Mouse (Mus musculus): ENCODE measurements at regions not wholly inside any gene's neighbourhood (a gene's known extent, or its start where the extent isn't known, plus 50 kb on each side); places are given as distances from the start of the nearest gene placed in this dataset.

DNA sequence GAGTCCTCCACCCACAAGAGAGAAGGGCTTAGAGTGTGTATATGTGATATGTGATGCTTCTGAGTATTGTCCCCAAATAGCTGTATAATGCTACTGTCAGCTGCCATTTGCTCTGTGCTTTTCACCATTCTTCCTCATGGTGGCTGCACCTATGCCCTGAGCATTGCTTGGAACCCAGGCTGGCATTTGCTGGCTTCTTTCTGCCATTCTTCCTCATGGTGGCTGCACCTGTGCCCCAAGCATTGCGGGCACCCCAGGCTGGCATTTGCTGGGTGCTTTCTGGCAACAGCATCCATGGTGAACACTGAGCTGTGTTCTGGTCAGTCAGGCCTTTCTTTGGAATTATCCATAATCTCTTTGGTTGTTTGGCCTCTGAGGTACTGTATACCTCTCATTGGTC is 66.9 kb upstream of the Prickle1 start:
- H3K4me2 ChIP-seq, result no peak overlapping the region
- H3K9ac ChIP-seq, result no peak overlapping the region
- H3K27me3 ChIP-seq (replicated peaks), result no peaks in the 10 kb centered on the region
- WGBS, result 91% methylated on average over 1 of the region's 1 CpGs
- ATAC-seq (ENCODE audit: insufficient number of reproducible peaks, low FRiP score), result no peak
- H3K9me3 ChIP-seq (replicated peaks), result peaks cover 9% of the 10 kb centered on the region
- no peak overlapping the region for H3K27ac ChIP-seq (ENCODE audit: poor library complexity, severe bottlenecking)
- H3K4me3 ChIP-seq, result no peak overlapping the region
- no peaks in the 10 kb centered on the region for H3K4me1 ChIP-seq (replicated peaks)
- no peaks in the 10 kb centered on the region for H3K36me3 ChIP-seq

DNA sequence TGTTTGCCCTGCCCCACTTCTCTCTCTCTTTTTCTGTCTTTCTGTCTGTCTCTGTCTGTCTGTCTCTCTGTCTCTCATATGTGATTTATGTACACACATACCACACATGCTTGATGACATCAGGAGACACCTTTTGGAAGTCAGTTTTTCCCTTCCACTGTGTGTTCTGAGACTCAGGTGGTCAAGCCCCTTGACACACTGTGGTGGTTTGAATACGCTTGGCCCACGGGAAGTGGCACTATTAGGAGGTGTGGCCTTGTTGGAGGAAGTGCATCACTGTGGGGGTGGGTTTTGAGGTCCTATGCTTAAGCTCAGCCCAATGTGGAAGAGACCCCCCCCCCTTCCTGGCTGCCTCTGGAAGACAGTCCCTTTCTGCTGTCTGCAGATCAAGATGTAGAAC is 66.1 kb upstream of the Prickle1 start:
- H3K4me1 ChIP-seq (replicated peaks), result peaks cover 5% of the 10 kb centered on the region
- 91% methylated on average over 2 of the region's 2 CpGs for WGBS
- no peak for ATAC-seq (ENCODE audit: insufficient number of reproducible peaks, low FRiP score)
- H3K9me3 ChIP-seq (replicated peaks), result peaks cover 9% of the 10 kb centered on the region
- no peaks in the 10 kb centered on the region for H3K27me3 ChIP-seq (replicated peaks)
- H3K9ac ChIP-seq, result no peak overlapping the region
- no peak overlapping the region for H3K4me2 ChIP-seq
- no peaks in the 10 kb centered on the region for H3K36me3 ChIP-seq
- H3K27ac ChIP-seq (ENCODE audit: poor library complexity, severe bottlenecking), result no peak overlapping the region
- no peak overlapping the region for H3K4me3 ChIP-seq

DNA sequence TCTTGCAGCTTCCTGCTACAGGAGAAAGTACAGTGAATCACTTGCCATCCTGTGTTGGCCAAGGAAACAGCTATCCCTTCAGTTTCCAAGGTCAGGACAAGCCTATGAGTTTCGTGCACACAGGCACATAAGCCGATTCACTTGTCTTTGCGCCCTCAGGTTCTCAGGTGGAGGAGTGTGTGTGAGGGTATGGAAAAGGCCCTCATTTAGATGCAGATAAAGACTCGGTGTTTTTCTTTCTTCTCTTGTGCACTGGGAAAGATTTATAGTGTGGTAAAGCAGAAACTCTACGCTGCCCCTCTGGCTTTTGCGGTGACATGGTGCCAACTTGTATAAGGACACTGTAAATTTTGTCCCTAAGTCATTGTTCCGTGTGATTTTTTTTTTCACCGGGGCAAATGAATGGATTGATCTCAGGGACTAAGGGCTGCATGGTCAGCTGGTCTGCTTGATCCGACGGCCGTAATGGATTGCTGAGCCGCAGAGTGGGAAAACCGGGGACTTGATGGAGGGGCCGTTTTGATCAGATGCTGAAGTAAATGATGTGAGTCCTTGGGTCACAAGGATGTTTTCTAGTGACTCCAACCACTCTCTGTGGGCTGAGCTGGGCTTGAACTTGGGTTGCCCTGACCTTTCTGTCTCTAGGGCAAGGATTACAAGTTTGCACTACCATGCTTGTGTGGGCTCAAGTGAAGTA is 65.4 kb upstream of the Prickle1 start:
- no peak for ATAC-seq (ENCODE audit: insufficient number of reproducible peaks, low FRiP score)
- Histone ChIP-seq H3K4me3 (no peak overlapping the region), H3K9me3 (replicated peaks) (peaks cover 9% of the 10 kb centered on the region), H3K9ac (no peak overlapping the region), H3K36me3 (no peaks in the 10 kb centered on the region), H3K27me3 (replicated peaks) (no peaks in the 10 kb centered on the region), H3K27ac (ENCODE audit: poor library complexity, severe bottlenecking) (no peak overlapping the region), H3K4me1 (replicated peaks) (peaks cover 12% of the 10 kb centered on the region), H3K4me2 (no peak overlapping the region)
- 90% methylated on average over 14 of the region's 14 CpGs for WGBS

DNA sequence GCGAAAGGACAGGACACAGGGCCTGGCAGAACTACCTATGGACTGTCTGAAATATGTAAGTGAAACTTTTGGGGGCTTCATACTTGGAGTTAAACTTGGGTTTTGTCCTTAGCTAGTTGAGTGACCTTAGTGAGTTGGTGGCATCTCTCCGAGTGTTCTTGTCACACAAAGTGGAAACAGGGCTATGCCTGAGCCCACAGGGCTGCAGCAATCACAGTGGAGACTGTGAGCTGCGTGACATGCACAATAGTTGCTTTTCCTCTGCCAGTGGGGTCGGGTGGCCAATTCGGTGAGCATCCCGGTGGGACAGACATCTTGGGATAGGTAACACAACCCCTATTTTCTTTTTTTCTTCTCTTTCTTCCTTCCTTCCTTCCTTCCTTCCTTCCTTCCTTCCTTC is 61.5 kb upstream of the Prickle1 start:
- H3K4me2 ChIP-seq, result no peak overlapping the region
- no peaks in the 10 kb centered on the region for H3K27me3 ChIP-seq (replicated peaks)
- H3K27ac ChIP-seq (ENCODE audit: poor library complexity, severe bottlenecking), result peak overlapping the region; percentile 65
- no peak overlapping the region for H3K4me3 ChIP-seq
- H3K9ac ChIP-seq, result no peak overlapping the region
- peaks cover 28% of the 10 kb centered on the region for H3K4me1 ChIP-seq (replicated peaks)
- H3K9me3 ChIP-seq (replicated peaks), result peaks cover 9% of the 10 kb centered on the region
- no peaks in the 10 kb centered on the region for H3K36me3 ChIP-seq
- ATAC-seq (ENCODE audit: insufficient number of reproducible peaks, low FRiP score), result no peak
- WGBS, result 85% methylated on average over 6 of the region's 6 CpGs

DNA sequence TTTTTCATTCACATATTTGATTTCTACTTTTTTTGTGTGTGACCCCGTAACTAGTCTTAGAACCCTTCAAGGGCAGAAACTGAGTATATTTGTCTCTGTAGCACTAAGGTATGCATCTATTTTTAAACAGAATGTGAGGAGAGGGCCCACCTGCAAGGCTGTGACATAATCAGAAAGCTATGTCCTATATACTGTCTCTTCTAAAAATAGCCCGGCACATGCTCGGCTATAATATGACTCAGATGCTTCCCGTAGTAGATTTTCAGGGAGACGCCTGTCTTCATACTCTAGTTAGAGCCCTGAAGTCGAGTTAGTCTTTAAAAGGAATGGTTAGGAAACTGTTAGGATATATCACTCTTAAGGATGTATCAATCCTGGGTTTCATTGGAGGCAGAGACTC is 61.0 kb upstream of the Prickle1 start:
- Histone ChIP-seq H3K4me2 (no peak overlapping the region), H3K27me3 (replicated peaks) (no peaks in the 10 kb centered on the region)
- 0 out of 2 replicates have a peak, but pooled peaks have one; percentile 45 for ATAC-seq (ENCODE audit: insufficient number of reproducible peaks, low FRiP score)

GRCm38 (mm10) chr15:93655743-93656142 is 60.1 kb upstream of the Prickle1 start:
- Histone ChIP-seq H3K4me3 (no peak overlapping the region), H3K4me1 (replicated peaks) (peaks cover 40% of the 10 kb centered on the region), H3K36me3 (no peaks in the 10 kb centered on the region), H3K27ac (ENCODE audit: poor library complexity, severe bottlenecking) (peak overlapping the region; percentile 63; the same call in 1 of the 2 replicates), H3K9ac (no peak overlapping the region), H3K4me2 (no peak overlapping the region), H3K27me3 (replicated peaks) (no peaks in the 10 kb centered on the region), H3K9me3 (replicated peaks) (no peaks in the 10 kb centered on the region)
- WGBS, result 49% methylated on average over 6 of the region's 6 CpGs
- ATAC-seq (ENCODE audit: insufficient number of reproducible peaks, low FRiP score), result no peak

More for the DNA sequence above, 61.0 kb upstream of the Prickle1 start:
- peak overlapping the region; percentile 65 for H3K27ac ChIP-seq (ENCODE audit: poor library complexity, severe bottlenecking)
- peaks cover 31% of the 10 kb centered on the region for H3K4me1 ChIP-seq (replicated peaks)
- no peaks in the 10 kb centered on the region for H3K36me3 ChIP-seq
- WGBS, result 25% methylated on average over 6 of the region's 6 CpGs
- H3K9me3 ChIP-seq (replicated peaks), result peaks cover 5% of the 10 kb centered on the region
- no peak overlapping the region for H3K9ac ChIP-seq
- no peak overlapping the region for H3K4me3 ChIP-seq

DNA sequence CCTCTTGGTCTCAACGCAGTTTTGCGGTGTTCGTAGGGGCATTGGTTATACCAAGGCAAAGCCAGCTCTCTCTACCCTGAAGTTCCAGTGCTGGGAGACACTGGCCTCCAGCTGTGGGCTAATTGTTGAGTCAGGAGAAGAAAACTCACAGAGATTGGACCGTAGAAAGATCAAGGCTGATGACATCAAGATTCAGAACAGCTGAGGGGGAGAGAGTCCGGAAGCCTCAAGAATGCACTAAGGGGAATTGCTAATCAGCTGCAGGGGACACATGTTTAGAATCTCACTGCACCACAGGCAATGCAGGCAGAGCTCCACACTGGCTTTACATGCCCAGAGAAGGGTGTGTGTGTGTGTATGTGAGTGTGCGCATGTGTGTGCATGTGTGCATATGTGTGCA is 59.6 kb upstream of the Prickle1 start:
- peaks cover 45% of the 10 kb centered on the region for H3K4me1 ChIP-seq (replicated peaks)

DNA sequence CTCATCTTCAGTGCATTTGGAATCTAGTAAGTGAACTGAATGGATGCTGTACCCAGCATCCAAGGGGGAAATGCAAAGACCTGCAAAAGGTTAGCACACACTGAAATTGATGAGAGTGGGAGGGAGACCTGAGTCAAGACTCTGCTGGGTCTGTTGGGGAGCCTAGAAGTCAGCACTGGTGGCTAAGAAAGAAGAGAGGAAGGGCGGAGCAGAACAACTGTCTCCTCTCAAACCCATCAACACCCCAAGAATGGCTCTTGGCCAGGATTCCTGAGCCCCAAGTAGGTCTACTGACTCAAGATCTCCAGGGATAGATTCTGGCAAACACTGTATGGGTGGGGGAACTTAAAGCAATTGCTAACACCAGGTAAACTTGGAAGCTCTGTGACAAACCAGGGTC is 57.7 kb upstream of the Prickle1 start:
- ATAC-seq (ENCODE audit: insufficient number of reproducible peaks, low FRiP score), result no peak

More for the DNA sequence above, 59.6 kb upstream of the Prickle1 start:
- no peaks in the 10 kb centered on the region for H3K27me3 ChIP-seq (replicated peaks)
- no peak overlapping the region for H3K4me2 ChIP-seq
- H3K27ac ChIP-seq (ENCODE audit: poor library complexity, severe bottlenecking), result no peak overlapping the region
- 82% methylated on average over 6 of the region's 6 CpGs for WGBS
- H3K4me3 ChIP-seq, result no peak overlapping the region
- no peaks in the 10 kb centered on the region for H3K36me3 ChIP-seq
- H3K9me3 ChIP-seq (replicated peaks), result no peaks in the 10 kb centered on the region
- ATAC-seq (ENCODE audit: insufficient number of reproducible peaks, low FRiP score), result no peak
- no peak overlapping the region for H3K9ac ChIP-seq

GRCm38 (mm10) chr15:93650981-93651757 is 55.5 kb upstream of the Prickle1 start:
- Histone ChIP-seq H3K4me1 (replicated peaks) (peaks cover 42% of the 10 kb centered on the region), H3K9ac (no peak overlapping the region), H3K4me2 (no peak overlapping the region), H3K27ac (ENCODE audit: poor library complexity, severe bottlenecking) (peak overlapping the region; percentile 45; the same call in 1 of the 2 replicates), H3K27me3 (replicated peaks) (no peaks in the 10 kb centered on the region), H3K9me3 (replicated peaks) (no peaks in the 10 kb centered on the region), H3K4me3 (no peak overlapping the region), H3K36me3 (no peaks in the 10 kb centered on the region)
- no peak for ATAC-seq (ENCODE audit: insufficient number of reproducible peaks, low FRiP score)
- 40% methylated on average over 14 of the region's 14 CpGs for WGBS

More for the DNA sequence above, 57.7 kb upstream of the Prickle1 start:
- no peak overlapping the region for H3K4me3 ChIP-seq
- H3K36me3 ChIP-seq, result no peaks in the 10 kb centered on the region
- H3K27ac ChIP-seq (ENCODE audit: poor library complexity, severe bottlenecking), result no peak overlapping the region
- H3K4me1 ChIP-seq (replicated peaks), result peaks cover 53% of the 10 kb centered on the region
- H3K4me2 ChIP-seq, result no peak overlapping the region
- H3K9ac ChIP-seq, result no peak overlapping the region
- 64% methylated on average over 1 of the region's 1 CpGs for WGBS
- H3K9me3 ChIP-seq (replicated peaks), result no peaks in the 10 kb centered on the region
- H3K27me3 ChIP-seq (replicated peaks), result no peaks in the 10 kb centered on the region

DNA sequence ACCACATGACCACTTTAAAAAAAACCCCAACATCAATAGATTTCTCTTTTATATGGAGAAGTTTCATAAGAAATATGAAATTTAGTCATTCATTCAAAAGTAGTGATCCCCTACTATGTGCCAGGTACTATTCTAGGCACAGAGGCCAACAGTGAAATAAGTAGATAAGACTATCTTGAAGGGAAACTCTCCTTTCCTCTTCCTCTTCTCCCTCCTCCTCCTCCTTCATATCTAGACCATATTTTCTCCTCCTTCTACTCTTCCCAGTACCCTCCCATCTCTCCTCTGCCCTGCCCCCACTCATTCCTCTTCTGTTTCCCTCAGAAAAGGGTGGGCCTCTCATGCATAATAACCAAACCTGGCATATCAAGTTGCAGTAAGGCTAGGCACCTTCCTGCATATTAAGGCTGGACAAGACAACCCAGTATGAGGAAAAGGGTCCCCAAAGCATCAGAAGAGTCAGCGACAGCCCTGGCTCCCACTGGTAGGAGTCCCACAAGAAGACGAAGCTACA is 54.4 kb upstream of the Prickle1 start:
- Histone ChIP-seq H3K4me3 (no peak overlapping the region), H3K36me3 (no peaks in the 10 kb centered on the region), H3K4me2 (no peak overlapping the region), H3K9me3 (replicated peaks) (no peaks in the 10 kb centered on the region), H3K4me1 (replicated peaks) (peaks cover 31% of the 10 kb centered on the region), H3K27me3 (replicated peaks) (no peaks in the 10 kb centered on the region), H3K27ac (ENCODE audit: poor library complexity, severe bottlenecking) (no peak overlapping the region), H3K9ac (no peak overlapping the region)
- no peak for ATAC-seq (ENCODE audit: insufficient number of reproducible peaks, low FRiP score)
- WGBS, result 82% methylated on average over 2 of the region's 2 CpGs

GRCm38 (mm10) chr15:93648646-93649045 is 53.0 kb upstream of the Prickle1 start:
- Histone ChIP-seq H3K4me1 (replicated peaks) (peaks cover 28% of the 10 kb centered on the region), H3K9me3 (replicated peaks) (no peaks in the 10 kb centered on the region), H3K36me3 (no peaks in the 10 kb centered on the region), H3K27ac (ENCODE audit: poor library complexity, severe bottlenecking) (no peak overlapping the region), H3K4me2 (no peak overlapping the region), H3K4me3 (no peak overlapping the region), H3K27me3 (replicated peaks) (no peaks in the 10 kb centered on the region), H3K9ac (no peak overlapping the region)
- 49% methylated on average over 4 of the region's 4 CpGs for WGBS
- ATAC-seq (ENCODE audit: insufficient number of reproducible peaks, low FRiP score), result no peak
